Mouse (Mus musculus) cerebellum, adult 11-12 months (tissue): Measurements from ENCODE around the gene Serpinb9g.
"Not testable (repeated sequence)": the region's sequence is repeated elsewhere in the genome, so short reads cannot be mapped to it uniquely, and the experiment has no call there.

Source experiments
- DNase-seq: peaks from one replicate; pipeline ENCODE4 v3.0.0; 2022

The Serpinb9g gene

GRCm38 (mm10) chr13:33484490-33484889 is at the start of gene Serpinb9g:
TSS of gene Serpinb9g (plus strand) at chr13:33484790.
- DNase-seq: not testable (repeated sequence)

DNA sequence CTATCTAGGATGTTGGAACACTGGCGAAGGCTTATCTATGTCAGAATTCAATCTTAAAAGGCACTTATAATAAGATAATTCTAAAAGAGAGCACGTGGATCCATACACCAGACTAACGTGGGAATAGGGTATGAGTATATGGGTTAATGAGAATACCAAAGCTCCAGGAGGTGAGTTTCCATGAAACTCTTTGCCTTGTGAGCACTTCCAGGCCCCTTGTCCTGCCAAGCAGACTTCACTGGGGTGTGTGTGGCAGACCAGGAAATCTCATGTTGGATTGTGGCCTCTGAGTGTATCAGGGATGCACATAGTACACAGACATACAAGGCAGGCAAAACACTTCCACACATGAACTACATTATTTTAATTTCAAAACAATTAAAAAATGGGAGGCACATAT is 718 bp upstream of the Serpinb9g start:
- DNase-seq: not testable (repeated sequence)

DNA sequence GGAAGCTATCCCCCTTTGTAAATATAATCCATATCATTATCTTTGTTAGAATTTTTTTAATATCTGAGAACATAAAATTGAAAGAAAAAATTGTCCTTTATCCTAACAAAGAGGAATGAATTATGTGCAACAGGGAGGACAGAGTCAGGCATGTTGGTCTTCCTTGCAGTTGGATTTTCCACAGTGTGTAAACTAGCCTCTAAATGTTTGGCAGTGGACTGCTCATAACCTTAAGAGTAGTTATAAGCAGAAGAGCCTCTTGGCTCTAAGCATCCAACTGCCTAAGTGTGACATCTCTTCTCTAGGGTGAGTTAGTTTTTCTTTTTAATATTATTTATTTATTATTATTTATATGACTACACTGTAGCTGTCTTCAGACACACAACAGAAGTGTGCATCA is 40.0 kb downstream of the Serpinb9g start:
- no peak for DNase-seq

GRCm38 (mm10) chr13:33532814-33533213 is 48.2 kb downstream of the Serpinb9g start:
- DNase-seq: no peak
